Mouse (Mus musculus) subcutaneous adipose tissue, adult 2 months (tissue): ENCODE results near the gene Rps28. TPM values are rescaled to one million over a fixed set of nuclear protein-coding genes. Genes with fewer than 3 reads are reported as not detected.

Source experiments
- polyA plus RNA-seq: library from polyadenylated mRNA; depleted of rRNA; stranded (reverse); fragments of >200 nt; gene quantifications from 2 replicates; pipeline ENCODE4 v1.2.3, GENCODE M21; 2012; ENCODE audit warnings: low replicate concordance; rRNA removed

The Rps28 gene
- 443 and 1,172 TPM in 2 replicates for polyA plus RNA-seq

DNA sequence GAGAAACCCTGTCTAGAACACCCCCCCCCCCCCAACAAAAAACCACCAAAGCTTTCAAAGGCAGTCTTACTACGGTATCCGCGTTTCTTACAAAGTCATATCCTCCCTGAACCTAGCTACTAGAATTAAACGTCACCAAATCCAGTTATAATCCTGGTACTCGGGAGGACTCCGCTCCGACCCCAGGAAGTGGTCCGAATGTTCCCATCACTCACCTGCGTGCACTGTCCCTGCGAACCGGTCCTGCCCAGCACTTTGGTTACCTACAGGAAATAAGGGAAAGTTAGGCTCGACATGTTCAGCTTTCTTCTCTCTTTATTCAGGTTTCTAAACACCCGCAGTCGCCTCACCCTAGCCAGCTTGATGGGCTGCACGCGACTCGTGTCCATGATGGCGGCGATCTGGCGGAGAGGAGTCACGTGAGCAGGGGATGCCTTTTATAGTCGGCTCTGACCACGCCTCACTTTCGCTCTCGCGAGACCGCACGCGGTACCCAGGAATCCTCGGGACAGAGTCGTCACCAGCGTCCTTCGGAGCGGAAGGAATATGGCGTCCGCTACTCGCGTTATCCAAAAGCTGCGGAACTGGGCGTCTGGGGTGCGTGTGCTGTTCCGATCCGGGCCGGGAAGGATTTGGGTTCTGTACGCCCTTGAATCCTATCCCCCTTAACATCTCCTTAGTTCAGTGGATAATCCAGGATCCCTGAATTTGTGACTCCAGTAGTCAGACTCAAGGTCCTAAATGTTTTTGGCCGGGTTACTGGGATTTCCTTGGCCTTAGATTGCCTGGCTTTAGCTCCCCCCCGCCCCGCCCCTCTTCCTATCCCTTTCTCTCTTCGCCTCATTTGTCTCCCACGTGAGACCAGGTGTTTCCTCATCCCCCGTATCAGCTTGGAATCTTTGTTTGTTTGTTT, at the start of gene Rps28, which contains the start of gene Ndufa7:
Gene Rps28, minus strand, starts transcription at position 479 of the 913 bp plus-strand sequence.
Gene Ndufa7, plus strand, starts transcription at position 489 of the 913 bp plus-strand sequence.

DNA sequence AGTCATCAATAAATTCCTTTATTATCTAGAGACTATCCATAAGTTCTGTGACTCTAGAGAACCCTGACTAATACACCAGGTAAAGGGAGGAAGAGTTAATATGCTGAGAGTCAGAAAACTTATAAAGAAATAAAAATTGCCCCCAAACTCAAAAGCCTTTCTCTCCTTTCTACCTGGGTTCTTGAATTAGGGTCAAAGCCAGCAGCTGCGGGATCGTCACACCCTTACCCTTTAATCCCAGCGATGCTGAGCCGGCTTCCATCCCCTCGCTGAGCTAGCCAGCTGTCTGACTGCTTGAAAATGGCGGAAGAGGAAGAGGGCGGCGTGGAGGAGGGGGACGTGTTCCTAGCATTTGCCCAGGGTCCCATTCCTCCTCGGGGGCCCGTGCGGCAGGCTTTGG, 49.2 kb upstream of the Rps28 start, which contains the start of gene Gm7029:
Gene Gm7029, plus strand, starts transcription at position 301 of the 400 bp plus-strand sequence.

DNA sequence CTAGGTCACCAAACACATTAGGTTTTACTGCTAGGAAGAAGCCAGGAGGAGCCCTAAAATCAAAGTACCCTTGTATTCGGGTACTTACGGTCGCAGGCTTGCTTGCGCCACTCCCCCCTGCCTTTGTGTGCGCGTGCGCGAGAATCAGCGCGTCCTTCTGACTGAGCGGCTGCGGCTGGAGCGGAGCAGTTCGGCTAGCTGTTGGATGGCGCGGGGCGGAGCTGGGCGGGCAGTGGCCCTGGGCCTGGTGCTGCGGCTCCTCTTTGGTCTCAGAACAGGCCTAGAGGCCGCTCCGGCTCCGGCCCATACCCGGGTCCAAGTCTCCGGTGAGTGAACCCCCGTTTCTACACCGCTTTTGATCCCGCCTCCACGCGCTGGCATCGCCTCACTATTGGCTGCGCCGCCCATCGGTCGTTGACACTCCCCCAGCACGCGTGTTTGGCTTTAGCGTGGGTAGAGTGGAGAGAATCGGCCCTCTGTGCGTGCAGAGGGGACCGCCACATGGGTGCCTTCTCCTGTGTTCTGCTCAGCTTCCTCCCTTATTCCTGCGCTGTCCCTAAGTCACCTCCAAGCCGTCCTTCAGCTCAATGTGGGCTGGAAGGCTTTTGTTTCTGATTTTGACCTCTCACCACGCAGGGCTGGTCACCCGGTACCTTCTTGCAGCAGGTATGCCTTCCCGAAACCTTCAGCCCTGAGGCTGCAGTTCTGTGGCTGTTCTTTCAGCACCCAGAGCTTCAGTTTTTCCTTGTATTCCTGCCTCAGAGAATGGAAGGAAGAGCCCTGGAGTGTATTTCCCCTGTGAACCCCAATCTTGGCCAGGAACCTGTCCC, 18.8 kb upstream of the Rps28 start, which contains the start of gene Cd320:
Gene Cd320, plus strand, starts transcription at position 126 of the 830 bp plus-strand sequence.

DNA sequence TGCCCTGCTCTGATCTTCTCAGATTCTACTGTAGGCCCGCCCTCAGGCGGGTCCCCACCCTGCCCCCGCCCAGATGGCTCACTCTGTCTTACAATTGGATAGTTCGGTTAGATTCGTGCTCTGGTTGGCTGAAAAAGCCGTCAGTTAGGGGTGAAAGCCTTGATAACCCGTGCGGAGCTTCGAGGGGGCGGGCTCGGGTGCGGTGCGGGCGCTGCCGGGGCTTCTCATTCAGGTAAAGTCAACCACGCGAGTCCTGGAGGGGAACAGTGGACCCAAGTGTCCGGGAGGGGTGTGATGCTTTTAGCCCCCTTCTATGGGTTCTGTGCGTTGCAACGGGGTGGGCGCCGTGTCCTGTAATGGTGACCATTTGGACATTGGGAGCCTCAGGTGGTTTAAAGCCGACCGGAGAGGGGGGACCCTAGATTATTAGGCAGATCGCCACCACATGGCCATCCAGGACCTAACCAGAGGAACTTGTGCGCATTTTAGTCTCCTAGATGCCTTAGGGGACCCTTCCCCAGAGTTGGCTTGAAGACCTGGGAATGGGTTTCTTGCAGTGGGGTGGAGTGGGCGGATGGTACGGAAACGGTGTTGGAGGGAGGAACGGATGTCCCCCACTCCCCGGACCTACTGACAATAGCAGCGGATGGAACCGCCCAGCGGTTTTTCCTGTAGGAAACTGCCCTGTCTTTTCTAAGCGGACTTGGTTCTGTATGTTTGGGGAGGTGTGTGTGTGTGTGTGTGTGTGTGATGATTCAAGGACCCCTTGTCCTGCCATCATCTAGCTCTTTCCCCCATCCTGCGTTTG, 13.8 kb downstream of the Rps28 start, which contains the start of gene Kank3:
Gene Kank3, plus strand, starts transcription at position 186 of the 808 bp plus-strand sequence.

DNA sequence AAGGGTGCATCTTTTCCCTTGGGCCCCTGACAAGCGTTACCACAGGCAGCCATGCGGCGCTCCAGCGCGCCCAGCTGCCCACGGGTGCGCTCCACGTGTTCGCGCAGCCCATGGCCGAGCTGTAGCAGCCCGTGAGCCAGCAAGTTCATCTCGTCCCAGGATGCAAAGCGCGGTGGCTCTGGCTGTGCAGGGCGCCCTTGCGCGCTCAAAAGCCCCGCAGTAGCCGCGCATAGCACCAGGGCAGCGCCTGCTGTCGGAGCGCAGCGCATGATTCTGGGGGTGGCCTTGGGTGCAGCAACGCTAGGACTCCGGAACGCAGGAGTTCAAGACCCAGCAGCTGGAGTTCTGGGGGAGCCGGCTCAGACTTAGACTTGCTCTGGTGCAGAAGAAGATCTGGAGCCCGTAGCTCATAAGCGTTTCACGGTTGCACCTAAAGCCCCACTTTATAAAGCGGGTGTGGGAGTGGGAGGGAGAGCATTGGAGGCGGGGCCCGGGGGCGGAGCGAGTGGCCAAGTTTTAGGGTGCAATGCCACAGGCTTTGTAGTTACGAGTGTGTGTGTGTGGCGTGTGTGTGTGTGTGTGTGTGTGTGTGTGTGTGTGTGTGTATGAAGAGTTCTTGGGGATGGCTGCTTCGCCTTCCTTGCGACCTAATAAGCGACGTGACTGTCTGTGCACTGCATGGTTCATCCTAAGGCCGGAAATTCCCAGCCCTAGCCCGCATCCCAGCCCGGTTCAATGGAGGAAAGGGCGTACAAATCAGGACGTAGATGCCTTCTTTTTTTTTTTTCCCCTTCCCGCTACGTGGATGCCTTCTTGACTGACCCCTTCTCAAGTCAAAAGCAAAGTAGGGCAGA, 43.0 kb downstream of the Rps28 start, which contains the start of gene Angptl4:
Gene Angptl4, minus strand, starts transcription at position 707 of the 854 bp plus-strand sequence.

Other genes with a start within 250 kb of the Rps28 start
- gene Zfp414, start 195.5 kb downstream of the Rps28 start, polyA plus RNA-seq = 60.5 and 86.8 TPM in 2 replicates
- 0.62 and 1.7 TPM in 2 replicates for gene Pram1, start 186.5 kb downstream of the Rps28 start, polyA plus RNA-seq
- 49.4 and 85.8 TPM in 2 replicates for gene Hnrnpm, start 137.7 kb downstream of the Rps28 start, polyA plus RNA-seq
- gene March2, start 105.9 kb downstream of the Rps28 start, polyA plus RNA-seq = 134 and 205 TPM in 2 replicates
- gene Rab11b, start 64.0 kb downstream of the Rps28 start, polyA plus RNA-seq = 367 and 417 TPM in 2 replicates
- gene Angptl4, start 42.7 kb downstream of the Rps28 start, polyA plus RNA-seq = 131 and 603 TPM in 2 replicates
- 124 and 438 TPM in 2 replicates for gene Kank3, start 14.0 kb downstream of the Rps28 start, polyA plus RNA-seq
- gene Ndufa7, start within 50 bp of the Rps28 start, polyA plus RNA-seq = 619 and 635 TPM in 2 replicates
- gene Cd320, start 18.5 kb upstream of the Rps28 start, polyA plus RNA-seq = 142 and 168 TPM in 2 replicates
- gene Gm7029, start 49.3 kb upstream of the Rps28 start, polyA plus RNA-seq = not detected in 2 replicates
- gene Kifc1, start 66.1 kb upstream of the Rps28 start, polyA plus RNA-seq = 1.6 and 9.5 TPM in 2 replicates
- gene Platr17, start 80.6 kb upstream of the Rps28 start, polyA plus RNA-seq = 0.22 and 0.39 TPM in 2 replicates
- 47.5 and 58.9 TPM in 2 replicates for gene Daxx, start 84.9 kb upstream of the Rps28 start, polyA plus RNA-seq
- 206 and 319 TPM in 2 replicates for gene Tapbp, start 91.3 kb upstream of the Rps28 start, polyA plus RNA-seq
- gene Zbtb22, start 91.3 kb upstream of the Rps28 start, polyA plus RNA-seq = 42.7 and 55.1 TPM in 2 replicates
- 157 and 179 TPM in 2 replicates for gene Rgl2, start 105.0 kb upstream of the Rps28 start, polyA plus RNA-seq
- 29.4 and 29.5 TPM in 2 replicates for gene Pfdn6, start 115.8 kb upstream of the Rps28 start, polyA plus RNA-seq
- gene Wdr46, start 116.1 kb upstream of the Rps28 start, polyA plus RNA-seq = 15.8 and 36.0 TPM in 2 replicates
- 6.6 and 9.0 TPM in 2 replicates for gene B3galt4, start 126.9 kb upstream of the Rps28 start, polyA plus RNA-seq
- gene Vps52, start 131.2 kb upstream of the Rps28 start, polyA plus RNA-seq = 65.8 and 76.5 TPM in 2 replicates
- 464 and 878 TPM in 2 replicates for gene Rps18, start 131.4 kb upstream of the Rps28 start, polyA plus RNA-seq
- 3,046 and 5,899 TPM in 2 replicates for gene H2-K1, start 175.8 kb upstream of the Rps28 start, polyA plus RNA-seq
- 31.6 and 54.8 TPM in 2 replicates for gene Ring1, start 200.1 kb upstream of the Rps28 start, polyA plus RNA-seq
- gene H2-Ke6, start 203.5 kb upstream of the Rps28 start, polyA plus RNA-seq = 86.6 and 99.6 TPM in 2 replicates
- gene Slc39a7, start 207.1 kb upstream of the Rps28 start, polyA plus RNA-seq = 134 and 217 TPM in 2 replicates
- 48.9 and 66.9 TPM in 2 replicates for gene Rxrb, start 207.2 kb upstream of the Rps28 start, polyA plus RNA-seq
- gene Col11a2, start 214.9 kb upstream of the Rps28 start, polyA plus RNA-seq = 0.62 and 1.1 TPM in 2 replicates